Mouse (Mus musculus): ENCODE measurements around the gene Mad2l2.
A peak's percentile ranks its signal among the peaks of the same experiment; 100 is the strongest.

The Mad2l2 gene

DNA sequence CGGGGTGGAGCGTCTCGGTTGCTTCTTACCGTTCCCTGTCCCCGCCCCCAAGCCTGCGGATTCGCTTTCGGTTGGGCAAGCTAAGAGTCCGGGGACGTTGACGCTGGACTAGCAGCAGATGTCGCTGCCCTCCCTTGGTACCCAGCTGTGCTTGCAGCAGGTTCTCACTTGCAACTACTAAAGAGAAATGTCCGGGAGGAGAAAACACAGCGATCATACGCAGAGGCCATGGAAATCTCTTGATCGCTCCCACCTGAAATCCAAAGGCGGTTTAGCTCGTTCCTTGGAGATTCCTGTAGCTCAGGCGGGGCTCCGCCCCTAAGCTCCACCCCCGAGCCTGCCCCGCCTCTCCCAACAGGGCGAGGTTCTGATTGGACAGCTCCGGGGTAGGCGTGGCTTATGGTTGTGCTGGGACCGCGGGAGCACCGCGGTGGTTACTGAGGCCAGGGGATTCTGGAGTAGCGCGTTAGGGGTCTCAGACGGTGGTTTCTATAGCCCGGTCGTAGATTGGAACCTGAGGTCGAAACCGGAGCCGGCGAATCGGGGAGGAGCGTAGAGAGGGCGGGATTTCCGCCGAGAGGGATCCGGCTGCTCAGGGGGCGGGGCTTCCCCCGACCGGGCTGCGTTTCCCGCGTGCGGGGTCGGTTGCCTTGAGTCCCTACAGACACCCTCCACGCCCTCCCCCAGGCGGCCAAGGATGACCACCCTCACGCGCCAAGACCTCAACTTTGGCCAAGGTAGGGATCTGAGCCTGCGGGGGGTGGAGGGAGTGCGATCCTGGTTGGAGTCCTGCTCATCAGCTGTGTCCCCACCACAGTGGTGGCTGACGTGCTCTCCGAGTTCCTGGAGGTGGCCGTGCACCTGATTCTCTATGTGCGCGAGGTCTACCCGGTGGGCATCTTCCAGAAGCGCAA is 10.2 kb downstream of the Mad2l2 start:
- peak; percentile 96 for DNase-seq (ENCODE audit: inconsistent ontology term)

DNA sequence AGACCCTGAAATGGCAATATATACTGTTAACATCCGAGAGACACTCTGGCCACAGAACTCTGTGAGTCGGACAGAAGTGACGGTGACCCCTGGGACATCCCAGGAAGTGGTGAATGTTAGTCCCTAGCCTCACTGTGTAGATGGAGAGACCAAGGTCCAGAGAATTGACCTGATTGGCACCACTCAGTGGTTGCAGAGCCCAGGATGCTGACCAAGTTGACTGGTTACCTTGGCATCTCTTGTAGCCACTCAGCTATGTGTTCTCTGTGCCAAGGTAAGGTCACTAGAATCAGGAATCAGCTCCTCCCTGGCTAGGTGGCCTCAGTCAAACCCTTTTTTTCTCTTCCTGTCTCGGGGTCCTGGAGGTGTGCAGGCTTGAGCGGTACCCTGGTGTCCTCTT is 13.5 kb downstream of the Mad2l2 start:
- DNase-seq (ENCODE audit: inconsistent ontology term): no peak

DNA sequence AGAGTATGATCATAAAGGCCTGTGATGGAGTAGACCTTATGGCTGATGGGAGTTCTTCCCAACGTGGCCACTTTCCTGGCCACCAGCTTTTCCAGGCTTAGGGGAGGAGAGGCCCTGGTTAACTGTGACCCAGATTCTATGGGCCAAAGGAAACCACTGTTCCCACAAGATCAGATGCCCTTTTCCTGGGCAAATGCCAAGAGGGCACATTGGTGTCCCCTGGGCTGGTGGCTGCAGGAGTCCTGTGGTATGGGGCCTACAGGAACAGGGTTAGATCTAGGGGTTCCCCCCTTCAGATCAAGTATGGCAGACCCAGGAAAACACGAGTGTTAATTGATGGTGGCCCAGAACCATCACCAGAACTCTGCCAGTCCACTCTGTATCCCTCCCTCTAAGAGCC is 17.5 kb downstream of the Mad2l2 start:
- DNase-seq (ENCODE audit: inconsistent ontology term): no peak

DNA sequence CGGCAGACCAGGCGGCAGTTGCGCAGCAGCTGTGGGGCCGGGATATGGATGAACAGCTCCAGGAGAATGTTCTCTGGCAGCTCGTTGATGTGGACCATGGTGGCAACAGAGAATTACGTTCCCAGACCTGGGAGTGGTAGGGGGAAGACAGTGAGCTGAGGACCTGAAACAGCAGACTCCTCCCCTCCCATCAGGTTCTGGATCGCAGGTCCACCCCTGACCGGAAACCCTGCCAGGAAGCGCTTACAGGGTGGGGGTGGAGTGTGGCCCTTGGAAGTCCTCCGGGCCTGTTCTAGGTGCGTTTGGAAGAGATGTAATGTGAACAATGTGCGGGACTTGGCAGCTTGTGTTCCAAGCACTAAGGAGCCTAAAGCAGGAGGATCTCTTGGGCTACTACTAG is 19.4 kb downstream of the Mad2l2 start:
- no peak for DNase-seq (ENCODE audit: inconsistent ontology term)

DNA sequence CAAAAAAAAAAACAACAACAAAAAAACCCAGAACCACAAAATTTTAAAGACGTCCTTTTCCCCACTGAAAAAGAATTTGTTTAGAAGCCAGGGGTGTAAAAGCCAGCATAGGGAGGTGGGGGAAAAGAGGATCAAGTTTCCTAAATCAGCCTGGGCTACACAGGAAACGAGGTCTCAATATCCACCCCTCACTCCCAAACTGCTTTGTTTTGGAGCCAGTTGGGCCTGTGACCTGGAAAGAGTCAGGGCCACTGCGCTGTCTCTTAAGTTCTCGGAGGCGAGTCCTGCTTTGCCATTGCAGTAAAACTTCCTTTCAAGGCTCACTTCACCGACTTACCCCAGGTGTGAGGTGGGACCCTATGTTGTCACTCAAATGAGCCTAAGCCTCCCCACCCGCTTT is 20.1 kb downstream of the Mad2l2 start:
- no peak for DNase-seq (ENCODE audit: inconsistent ontology term)

DNA sequence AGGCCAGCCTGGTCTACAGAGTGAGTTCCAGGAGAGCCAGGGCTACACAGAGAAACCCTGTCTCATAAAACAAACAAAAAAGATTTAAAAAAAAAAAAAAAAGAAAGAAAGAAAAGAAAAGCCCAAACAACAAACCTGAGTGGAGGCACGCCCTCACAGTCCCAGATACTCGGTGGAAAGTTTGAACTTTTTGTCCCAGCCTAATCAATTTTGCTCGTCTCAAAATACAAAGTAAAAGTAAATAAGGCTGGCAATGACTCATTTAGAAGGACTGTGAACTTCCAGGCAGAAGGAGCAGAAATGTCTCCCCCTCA is 20.7 kb downstream of the Mad2l2 start:
- DNase-seq (ENCODE audit: inconsistent ontology term): no peak

DNA sequence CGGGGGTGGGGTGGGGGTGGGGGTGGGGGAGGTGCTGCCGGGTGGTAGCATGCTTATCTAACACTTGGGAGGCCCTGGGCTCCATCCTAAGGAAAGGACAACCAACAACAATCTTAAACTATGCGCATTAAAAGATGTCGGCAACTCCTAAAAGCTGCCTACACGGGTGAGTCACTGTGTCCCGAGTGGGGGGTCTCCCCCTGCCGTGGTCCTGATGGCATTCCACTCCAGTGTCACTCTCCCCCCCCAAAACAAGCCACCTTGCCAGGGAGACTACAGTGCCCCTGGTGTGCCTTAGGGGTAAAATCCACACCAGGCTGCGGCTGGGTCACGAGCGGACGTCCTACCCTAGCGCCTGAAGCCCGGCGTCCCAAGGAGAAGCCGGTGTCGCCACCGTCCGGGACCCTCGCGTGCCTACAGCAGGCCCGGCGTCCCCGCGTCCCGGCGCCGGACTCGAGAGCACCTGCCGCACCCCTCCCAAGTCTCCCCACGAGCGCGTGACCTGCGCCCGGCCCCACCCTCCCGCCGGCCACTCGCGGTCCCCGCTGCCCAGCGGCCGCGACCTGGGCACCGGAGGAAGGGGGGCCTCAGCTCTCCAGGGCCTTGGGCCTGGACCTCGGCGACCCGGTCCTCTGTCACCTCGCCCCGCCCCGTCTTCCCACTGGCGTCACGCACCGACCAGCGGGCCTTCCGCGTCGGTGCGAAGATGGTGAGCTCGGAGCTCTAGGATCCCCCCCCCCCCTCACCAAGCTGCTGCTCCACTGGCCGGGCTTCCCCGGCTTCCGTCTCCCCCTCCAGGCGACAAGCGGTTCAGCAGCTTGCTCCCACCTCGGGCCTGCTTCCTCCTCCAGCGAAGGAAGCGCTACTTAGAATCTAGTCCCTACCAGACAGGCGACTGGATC is 21.3 kb downstream of the Mad2l2 start, which contains the start of gene Fbxo6:
Fbxo6 (minus strand) TSS at position 874 of the 902 bp plus-strand sequence.
- DNase-seq (ENCODE audit: inconsistent ontology term): peak; percentile 96

DNA sequence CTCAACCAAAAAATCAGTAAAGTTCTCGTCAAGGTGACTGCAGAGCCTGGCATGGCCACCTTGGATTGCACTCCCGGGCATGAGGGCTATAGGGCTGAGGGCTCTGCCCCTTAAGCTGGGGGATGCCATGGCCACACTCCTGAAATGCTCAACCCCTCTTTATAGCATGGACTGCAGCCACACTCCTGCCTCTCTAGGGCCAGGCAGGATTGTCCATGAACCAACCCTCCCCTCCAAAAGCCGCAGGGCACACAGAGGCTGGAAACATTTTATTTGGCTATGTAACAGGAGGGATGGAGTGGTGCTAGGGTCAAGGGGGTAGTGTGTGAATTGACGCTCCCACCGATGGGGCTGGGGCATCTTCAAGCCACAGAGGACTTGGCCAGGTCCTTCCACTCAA is 22.4 kb downstream of the Mad2l2 start:
- no peak for DNase-seq (ENCODE audit: inconsistent ontology term)

DNA sequence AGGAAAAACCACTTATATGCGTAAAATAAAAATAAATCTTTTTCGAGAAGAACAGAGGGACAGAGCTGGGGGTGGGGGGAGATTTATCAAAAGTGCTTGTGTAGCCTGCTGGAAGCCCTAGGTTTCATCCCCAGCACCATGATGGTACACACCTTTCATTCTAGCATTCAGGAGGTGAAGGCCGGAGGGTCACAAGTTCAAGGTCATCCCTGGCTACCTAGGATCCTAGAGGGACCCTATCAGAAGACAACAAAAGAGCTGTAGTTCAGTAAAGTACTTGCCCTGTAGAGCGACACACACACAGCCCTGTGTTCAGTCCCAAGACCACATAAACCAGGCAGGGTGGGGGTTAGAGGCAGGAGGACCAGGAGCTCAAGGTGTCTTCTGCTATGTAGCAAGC is 23.8 kb downstream of the Mad2l2 start:
- no peak for DNase-seq (ENCODE audit: inconsistent ontology term)

DNA sequence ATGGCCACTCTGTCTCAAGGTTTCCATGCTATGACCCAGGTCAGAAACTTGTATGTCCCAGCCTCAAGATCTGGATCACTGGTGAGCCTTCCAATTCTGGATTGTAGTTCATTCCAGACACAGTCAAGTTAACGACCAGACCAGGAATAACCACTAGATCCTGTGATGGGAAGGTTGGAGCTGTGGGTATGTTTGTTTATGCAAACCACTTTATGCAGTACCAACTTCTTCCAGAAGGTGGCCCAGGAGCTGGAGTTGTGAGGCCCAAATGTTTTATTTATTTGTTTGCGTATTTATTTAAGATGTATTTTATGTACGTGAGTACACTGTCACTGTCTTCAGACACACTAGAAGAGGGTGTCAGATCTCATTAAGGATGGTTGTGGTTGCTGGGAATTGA is 24.8 kb downstream of the Mad2l2 start:
- DNase-seq (ENCODE audit: inconsistent ontology term): no peak

DNA sequence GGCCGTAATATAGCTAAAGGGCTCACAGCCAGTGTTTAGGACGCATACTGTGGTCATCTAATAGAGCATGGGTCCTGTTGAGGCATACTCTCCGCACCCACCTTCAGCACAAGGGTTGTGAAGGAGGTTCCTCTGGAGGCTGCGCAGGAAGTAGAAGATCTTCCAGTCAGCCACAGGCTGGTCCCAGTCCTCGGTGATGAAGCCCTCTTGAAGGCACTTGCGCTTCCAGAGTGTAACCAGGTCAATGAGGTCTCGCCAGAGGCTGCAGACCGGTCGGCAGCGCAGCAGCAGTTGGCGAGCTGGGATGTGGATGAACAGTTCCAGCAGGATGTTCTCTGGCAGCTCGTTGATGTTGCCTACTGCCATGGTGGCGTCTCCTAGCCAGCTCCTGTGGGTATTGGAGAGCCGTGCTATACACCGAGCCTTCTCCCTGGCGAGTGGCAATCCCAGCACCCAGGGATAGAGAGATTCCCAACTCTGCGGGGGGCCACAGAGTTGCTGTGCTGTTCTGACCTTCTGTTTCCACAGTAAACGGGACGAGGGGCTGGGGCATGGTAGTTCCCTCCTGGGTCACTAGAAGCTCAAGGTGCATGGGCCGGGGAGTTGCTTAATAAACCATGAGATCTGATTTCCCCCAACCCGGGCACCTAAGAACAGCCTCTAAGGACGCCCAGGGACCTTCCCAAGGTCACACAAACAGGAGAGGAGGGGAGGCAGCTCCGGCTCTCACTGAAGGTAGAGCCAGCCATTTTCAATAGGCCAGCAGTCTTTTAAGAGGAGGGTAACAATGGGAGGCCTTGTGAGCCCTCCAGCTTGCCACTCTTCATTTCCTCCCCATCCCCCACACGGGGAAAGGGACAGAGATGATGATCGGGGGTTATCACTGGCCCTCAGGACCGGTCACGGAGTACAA is 28.5 kb downstream of the Mad2l2 start:
- no peak for DNase-seq (ENCODE audit: inconsistent ontology term)

DNA sequence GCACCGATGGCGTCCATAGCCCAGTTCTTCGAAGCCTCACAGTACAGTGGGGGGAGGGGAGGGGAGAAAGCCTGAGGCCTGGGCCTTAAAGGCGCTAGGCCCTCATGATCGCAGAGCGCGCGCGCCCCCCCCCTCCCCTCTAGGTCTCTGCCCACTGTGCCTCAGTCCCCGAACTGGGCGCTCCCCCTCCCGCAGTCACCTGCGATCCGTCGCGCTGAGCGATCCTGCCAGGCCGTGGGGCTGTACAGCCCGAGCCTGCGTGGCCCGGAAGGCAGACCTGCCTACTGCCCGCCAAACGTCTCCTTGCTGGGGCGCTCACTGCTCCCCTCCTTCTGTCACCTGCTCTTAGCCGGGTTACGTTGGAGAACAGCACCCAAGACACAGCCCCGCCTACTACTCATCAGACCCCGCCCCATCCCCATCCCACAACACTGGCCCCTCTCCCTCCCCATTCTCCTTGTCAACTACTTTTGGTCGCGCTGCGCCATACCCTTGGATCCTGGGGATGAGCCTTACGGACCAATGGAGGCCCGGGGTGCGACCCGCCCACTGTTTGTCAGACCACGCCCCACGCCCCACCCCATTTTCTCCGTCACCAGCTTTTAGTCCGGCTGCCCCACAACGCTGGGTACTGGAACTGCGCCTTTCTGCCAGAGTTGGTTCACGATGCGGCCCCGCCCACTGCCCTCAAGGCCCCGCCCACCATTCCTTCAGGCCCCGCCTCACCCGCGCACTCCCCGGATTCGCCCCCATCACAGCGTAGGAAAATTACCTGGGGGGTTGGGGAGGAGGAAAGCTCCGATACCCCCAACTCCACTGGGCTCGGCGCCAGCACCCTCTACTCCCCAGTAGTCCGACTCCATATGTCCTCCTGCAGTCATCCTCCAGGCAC is 29.6 kb downstream of the Mad2l2 start:
- DNase-seq (ENCODE audit: inconsistent ontology term): peak; percentile 99

DNA sequence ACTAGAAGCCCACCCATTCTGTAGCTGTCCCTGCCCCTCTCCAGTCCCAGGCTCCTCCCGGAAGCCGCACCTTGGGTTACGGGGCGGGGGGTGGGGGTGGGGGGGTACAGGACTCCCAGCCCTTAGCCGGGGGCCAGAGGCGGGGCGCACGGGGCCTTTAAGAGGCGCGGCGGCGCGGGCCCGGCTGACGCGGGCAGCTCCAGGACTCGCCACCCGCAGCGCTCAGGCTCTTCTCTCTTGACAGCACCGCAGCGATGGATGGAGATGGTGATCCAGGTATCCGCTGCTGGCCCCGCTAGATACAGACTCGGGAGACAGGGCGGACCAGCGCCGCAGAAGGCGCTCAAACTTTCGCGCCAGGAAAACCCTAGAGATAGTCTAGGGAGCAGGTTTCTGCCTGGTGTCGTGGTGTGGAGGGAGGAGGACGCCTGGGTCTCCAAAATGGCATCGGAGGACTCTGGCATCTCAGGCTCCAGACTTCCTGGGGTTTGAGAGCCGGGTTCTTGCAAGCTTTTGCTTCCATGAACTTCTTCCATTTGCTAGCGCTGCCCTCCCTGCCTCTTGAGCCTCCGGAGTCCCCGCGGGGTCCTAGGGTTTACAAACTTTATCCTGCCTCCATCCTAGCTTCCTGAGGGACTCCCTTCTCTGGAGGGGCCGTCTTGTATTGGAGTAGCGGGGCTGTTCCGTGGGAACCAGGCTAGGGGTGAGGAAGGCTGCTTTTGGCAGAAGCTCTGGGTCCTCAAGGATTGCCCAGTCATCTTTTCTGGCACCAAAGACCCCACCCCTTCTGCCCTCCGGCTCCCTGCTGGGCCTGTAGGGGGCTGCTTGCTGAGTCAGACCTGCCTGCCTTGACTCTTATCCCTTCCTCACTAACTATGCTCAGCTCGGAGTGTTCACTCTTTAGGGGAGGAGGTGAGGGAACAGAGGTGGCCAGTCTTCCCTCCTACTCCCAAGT is 30.5 kb downstream of the Mad2l2 start, which contains the start of the genes Fbxo44 and Fbxo2:
Fbxo44 (minus strand) TSS at position 47 of the 955 bp plus-strand sequence.
Fbxo2 (plus strand) TSS at position 186 of the 955 bp plus-strand sequence.
- DNase-seq (ENCODE audit: inconsistent ontology term): no peak

DNA sequence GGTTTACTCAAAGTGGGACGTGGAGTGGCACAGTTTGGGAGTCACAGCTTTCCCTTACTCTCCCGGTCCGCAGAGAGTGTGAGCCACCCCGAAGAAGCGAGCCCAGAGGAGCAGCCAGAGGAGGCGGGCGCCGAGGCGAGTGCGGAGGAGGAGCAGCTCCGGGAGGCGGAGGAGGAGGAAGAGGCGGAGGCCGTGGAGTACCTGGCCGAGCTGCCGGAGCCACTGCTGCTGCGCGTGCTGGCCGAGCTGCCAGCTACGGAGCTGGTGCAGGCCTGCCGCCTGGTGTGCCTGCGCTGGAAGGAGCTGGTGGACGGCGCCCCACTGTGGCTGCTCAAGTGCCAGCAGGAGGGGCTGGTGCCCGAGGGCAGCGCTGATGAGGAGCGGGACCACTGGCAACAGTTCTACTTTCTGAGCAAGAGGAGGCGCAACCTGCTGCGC is 33.8 kb downstream of the Mad2l2 start:
- DNase-seq (ENCODE audit: inconsistent ontology term): peak; percentile 79

DNA sequence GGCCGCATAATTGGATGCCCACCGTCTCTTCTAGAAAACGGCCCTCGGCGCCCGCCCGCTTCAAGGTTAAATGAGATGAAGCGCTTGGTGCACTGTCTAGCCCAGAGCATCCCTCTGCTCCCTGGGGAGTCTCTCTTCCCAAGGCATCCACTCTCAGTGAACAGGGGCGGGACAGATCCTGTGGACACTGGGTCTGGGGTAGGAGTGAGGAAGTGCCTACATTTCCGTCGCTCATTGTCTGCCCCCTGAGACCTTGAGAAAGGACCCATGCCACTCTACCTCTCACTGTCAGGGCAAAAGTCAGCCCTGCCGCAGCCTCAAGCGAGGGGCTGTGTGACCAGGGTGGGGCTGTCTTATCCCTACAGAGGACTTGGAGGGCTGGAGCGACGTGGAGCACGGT is 34.3 kb downstream of the Mad2l2 start:
- no peak for DNase-seq (ENCODE audit: inconsistent ontology term)

DNA sequence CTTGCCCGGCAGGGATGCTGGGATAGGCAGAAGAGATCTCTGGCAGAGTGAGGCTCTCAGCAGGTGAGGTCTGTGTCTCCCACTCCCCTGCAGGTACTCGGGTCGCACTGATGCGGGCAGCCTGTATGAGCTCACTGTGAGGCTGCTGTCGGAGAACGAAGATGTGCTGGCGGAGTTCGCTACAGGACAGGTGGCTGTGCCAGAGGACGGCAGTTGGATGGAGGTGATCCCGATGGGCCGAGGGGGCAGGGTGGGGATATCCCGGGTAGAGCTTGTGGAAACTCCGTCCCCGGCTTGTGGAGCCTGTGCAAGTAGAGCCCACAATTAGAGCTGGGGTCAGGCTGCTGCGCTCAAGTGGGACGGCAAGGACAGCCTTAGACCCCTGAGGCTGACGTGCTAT is 35.4 kb downstream of the Mad2l2 start:
- no peak for DNase-seq (ENCODE audit: inconsistent ontology term)

DNA sequence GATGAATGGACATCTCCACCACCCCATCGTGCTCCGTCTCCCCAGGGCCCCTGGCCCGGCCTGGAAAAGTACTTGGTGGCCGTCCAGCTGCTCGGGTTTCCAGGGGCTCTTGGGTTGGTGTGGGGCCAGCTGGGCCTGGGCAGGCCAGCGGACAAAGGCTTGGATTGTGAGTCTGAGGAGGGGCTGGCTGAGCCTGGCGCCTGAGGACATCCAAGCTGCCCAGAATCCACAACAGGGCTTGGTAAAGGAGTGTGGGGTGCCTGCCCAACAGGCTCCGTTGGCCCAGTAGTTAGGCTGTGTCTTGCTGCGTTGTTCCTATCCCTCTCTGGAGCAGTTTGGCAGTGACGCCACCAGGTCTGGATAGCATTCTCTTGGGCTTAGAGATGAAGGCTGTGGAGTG is 36.2 kb downstream of the Mad2l2 start:
- peak; percentile 86 for DNase-seq (ENCODE audit: inconsistent ontology term)

DNA sequence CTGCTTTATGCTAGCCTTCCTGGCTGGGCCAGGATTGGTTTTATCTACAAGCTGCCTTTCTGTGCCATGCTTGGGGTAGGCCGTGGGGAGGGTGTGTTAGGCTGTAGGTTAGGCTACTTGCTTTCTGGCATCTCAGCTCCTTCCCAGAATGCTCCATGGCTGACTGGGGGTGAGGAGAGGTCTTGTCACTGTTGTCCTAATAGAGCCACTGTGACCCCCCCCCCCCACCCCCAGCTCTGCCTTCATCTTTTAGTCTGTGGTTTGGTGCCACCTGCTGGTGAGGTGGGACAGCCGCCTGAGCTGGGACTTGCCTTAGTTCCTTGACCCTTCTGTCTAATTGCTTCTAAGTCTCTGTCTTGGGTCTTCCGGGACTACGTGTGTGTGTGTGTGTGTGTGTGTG is 36.8 kb downstream of the Mad2l2 start:
- peak; percentile 45 for DNase-seq (ENCODE audit: inconsistent ontology term)

DNA sequence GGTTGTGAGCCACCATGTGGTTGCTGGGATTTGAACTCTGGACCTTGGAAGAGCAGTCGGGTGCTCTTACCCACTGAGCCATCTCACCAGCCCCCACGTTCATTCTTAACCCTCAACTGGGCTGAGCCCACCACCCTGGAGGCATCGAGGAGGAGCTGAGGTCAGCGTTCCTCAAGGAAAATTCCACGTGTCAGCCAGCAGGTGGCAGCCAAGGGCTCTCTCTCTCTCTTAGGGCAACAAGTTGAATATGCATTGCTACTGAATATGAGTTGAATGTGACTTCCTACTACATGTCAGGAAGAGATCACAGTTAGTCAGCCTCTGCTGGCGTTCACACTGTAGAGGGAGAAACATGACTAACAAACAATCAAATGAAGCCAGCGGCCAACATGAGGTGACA is 38.1 kb downstream of the Mad2l2 start:
- peak; percentile 43 for DNase-seq (ENCODE audit: inconsistent ontology term)
